Mouse (Mus musculus) layer of hippocampus, postnatal 36 days (tissue): ENCODE results near the gene Gm21976. TPM values are rescaled to one million over a fixed set of nuclear protein-coding genes. Genes with fewer than 3 reads are reported as not detected.

Source experiments
- DNase-seq, 2 experiments: peaks; one replicate each; pipeline ENCODE4 v3.0.0; 2022
- total RNA-seq, 2 experiments: library from RNA; stranded (reverse); gene quantifications; 2 replicates each; pipeline ENCODE4 v1.2.3; 2021

Gm21976 gene
- total RNA-seq, 2 experiments from 2014 or later, result not detected

DNA sequence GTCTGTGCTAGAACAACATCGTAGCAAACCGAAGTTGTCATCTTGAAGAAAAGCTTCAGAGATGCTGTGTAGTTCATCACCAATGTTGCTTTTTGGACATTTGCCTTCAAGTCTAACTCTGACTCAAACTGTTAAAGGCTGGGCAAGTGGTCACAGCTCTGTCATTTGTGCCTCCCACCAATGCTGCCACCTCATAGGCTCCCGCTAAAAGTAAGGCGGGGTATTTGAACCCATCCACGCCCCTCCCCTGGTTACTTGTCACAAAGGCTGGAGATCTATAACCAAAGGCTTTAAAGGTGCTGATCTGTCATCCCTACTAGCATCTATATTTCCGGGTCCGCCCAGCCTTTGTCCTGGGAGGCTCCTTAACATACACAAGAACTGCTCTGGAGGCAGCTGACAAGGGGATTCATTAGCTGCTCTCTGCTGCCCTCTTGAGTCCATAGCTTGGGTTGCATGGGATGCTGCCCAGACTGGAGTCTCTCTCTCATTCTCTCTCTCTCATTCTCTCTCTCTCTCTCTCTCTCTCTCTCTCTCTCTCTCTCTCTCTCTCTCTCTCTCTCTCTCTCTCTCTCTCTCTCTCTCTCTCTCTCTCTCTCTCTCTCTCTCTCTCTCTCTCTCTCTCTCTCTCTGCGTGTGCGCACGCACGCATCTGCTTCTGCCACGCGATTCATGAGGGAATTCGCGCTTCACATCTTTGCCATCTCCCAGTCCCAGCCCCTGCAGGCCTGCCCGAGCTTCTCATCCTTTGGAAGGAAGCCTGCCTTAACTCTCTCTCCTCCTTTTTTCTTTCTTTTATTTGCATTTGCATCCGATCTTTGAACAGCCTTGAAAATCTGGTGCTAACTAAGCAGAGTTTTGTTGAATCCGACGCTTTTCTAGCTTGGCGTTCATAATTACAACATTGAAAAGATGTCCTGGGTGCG is 19.4 kb downstream of the Gm21976 start:
- DNase-seq, result peak; percentile 66 to 75

DNA sequence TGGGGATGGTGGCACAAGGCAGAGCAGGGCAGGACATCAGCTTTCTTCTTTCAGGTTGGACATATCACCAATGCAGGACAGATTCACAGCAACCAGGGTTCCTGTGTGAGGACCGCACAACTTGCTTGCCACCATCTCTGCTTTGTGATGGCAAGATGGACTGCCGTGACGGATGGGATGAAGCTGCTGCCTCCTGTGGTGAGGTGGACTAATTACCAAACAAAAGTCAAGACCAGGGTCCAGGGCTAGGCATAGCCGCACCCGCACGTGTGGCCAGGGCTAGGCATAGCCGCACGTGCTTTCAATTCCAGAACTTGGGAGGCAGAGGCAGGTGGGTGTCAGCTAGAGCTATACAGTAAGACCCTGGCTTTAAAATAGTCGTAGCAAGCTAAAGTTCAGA is 25.6 kb downstream of the Gm21976 start:
- DNase-seq, result no peak

DNA sequence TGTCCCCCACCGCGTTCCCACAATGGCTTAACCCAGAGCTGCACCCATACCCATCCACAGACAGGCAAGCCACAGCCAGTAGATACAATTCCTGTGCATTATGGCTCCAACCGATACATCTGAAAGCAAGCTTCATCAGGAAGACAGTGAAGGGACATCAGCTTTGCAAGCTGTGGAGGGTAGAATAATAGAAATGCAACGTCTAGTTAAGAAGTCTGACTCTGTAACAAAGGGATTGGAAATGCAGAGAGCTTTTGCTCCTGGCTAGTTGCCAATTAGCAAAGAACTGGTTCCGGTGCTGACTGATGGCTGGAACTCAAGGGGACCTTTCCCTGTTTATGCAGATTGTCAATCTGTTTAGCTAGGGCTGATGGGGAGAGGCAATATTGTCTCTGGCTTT is 26.7 kb downstream of the Gm21976 start:
- no peak for DNase-seq

DNA sequence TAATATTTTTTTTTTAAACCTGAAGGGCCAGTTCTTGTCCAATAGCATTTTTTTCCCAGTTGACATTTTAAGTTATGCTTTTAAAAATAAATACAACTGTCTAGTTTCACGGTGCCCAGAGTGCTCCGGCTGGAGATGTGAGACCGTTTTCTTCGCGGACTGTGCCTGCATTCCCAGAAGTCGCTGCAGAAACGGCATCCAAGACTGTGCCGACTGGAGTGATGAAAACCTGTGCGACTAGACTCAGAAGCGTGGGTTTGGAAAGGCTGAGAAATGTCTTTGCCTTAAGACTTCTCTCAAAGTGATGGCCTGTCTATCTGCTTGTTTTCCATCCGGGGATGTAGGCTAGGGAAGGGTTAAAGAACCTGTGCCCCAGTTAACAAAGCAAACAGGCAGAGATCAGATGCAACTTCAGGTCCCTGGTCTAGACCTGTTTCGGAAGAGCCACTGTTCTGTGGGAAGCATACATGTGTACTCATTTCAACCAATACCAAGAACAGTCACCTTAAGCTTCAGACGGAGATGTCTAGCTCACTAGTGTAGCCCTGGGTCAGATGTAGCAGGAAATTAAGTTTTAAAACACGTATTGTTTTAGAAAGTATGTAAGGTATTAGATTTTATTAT is 27.3 kb downstream of the Gm21976 start:
- no peak for DNase-seq

DNA sequence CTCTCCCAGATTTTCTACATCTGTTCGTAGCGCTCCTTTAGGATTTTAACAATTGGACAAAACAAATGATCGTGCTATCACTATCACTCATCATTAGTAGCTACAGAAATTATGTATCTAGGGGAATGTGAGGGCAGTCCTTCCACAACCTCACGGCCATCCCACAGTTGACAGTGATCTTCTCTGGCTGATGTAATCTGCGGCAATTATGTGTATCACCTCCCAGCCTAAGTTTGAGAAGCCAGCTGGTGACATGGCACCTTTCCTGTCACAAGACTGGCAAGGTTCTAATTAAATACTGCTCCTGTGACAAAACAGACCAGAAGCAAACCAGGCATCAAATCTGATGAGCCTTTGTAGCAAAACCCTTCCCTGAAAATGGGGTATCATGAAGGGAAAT is 28.3 kb downstream of the Gm21976 start:
- DNase-seq, result no peak

DNA sequence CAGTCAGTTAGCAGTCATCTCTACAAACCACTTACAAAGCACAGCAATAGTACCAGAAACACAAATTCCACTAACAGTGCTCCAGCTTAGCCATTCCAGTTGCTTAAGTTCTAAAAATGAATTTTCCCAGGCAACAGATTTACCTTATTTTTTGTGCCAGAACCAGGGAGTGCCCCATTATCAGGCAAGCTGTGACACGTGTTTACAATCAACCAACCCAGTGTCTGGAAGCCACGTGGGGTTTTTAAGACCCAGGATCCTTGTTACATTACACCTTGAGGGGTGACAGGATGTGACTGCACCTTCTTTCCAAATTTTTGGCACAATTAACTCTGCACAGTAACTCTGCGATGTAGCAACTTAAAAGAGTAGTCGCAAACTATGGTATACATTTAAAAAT is 29.0 kb downstream of the Gm21976 start:
- DNase-seq, result no peak

DNA sequence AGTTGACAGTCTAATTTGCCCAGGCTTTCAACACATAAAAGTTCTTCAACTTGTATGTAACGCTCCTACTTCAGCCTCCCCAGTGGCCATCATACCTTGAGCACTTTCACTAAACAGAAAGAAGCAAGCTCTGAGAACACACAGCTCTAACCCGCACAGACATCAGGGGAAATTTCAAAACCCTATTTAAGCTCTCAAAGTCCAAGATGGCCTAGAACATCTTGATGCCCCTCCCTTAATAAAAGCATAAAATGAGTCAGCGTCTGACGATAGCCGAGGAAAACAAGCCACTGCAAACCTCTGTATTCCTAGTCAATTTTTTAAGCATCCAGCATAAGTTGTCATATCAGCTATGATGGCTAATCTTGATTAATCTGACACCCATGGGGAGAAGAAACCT is 31.9 kb downstream of the Gm21976 start:
- DNase-seq, result no peak

DNA sequence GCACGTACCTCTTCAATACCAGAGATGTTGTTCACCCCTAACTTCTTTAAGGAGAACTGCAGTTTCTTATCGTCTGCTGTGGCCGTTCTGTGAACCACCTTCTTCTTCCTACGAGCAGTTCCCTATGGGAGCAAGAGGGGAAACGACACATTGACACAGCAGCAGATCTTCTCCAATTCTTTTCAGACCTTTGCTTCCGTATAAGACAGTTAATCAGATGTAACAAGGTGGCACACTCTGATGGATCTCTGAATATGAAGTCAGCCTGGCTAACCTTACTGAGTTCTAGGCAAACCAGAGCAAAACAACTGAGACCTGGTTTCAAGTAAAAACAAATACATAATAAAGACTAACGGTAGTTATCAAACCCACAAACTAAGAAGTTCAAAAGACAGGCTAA is 33.9 kb downstream of the Gm21976 start:
- no peak for DNase-seq

DNA sequence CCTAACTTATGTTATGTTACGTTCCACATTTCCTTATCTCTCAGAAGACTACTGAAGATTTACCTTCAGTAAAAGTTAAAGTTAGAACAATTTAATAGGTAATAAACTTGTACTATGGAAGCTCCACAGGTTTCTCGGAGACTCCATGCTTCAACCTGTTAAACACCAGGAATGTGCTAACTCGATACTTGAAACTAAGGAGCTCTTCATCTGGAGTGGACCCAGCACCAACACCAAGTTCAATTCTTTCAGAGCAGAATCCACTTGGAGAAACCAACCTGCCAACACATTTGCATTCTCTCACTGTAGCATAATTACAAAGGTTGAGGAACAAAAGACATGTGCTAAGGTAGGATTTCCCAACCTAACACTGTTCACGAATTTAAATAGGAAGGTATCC is 35.4 kb downstream of the Gm21976 start:
- no peak for DNase-seq

DNA sequence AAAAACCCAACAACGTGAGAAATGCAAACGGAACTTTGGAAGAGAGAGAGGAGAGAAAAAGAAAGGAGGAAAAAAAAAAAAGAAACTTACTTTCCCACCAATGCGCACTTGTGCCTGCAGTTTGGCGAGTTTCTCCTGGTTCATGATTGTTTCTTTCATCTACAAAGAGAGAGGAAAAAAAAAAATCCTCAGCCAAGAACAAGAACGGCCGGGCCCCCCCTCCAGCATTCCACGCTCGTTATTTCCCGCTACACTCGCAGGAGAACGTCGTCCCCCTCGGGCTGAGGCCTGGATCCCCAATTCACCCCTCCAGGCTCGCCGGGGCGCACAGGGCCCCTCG is 36.4 kb downstream of the Gm21976 start:
- DNase-seq, result no peak

DNA sequence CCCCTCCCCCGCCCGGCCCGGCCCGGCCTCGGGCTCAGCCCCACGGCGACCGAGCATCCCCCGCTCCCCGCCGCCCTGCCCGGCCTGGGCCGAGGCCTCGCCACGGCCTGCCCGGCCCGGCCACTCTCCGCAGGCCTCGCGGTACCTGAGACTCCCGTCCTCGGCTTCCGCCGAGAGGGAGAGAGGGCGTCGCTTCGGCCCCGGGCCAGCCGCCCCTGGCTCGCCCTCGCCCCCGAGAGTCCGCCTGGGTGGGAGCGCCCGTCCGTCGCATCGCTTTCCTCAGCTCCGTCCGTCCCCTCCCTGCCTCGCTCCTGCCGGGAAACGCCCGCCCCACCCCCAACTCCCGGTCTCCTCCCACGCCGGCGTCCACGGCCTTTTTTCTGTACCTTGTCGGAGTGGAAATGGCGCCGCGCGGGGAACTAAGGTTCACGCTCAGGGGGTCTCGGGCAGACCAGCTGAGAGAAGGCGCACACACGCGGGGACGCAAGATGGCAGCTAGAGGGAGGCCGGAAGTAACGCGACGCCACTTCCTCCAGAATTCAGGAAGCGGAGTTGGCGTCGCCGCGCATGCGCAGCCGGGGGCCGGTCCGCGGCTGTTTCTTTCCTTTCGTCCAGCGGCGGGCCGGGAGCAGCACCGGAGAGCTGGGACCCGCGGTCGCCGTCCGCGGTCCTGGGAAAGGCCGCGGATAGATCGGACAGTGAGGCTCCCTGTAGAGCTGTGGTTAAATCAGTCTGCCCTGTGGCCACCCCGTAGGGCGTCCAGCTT is 37.0 kb downstream of the Gm21976 start, which contains the start of gene Btf3:
Gene Btf3 (minus strand): TSS at position 527 of the 766 bp plus-strand sequence.
- DNase-seq, result peak; percentile 90 to 92

DNA sequence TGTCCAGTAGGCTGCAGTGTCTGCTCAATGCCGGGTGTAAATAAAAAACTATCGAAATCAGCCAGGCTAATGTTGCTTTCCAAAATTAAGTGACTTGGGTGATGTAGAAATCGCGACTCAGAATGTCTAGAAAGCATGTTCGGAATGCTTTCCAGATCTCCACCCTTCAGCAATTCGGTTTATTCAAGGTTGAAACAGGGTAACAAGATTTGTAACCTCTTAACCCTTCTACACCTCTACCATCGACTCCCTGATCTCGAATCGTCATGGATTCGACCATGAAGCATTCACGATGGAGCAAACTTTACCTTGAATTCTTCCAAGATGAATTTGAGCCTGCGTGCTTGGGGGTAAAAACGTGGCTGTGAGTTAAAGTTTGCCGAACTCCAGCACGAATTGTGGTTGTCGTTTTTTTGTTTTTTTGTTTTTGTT is 37.6 kb downstream of the Gm21976 start:
- no peak for DNase-seq

DNA sequence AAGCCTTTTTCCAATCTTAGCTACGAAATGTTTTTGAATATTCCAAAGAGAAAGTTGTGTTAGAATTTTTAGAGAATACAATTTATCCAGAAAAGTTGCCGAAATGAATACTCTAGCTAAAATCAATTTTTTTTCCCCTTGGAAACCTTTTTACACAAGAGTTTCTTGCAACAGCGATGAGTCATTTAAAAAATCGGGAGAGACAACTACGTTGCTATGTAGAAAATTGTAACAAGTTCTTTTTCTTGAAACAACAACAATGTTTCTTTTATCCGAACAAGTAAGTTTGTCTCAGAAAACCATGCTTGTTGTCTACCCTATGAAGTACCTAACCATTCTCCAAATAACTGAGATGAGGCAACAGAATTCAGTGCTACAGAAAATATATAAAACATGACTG is 38.2 kb downstream of the Gm21976 start:
- DNase-seq, result no peak

DNA sequence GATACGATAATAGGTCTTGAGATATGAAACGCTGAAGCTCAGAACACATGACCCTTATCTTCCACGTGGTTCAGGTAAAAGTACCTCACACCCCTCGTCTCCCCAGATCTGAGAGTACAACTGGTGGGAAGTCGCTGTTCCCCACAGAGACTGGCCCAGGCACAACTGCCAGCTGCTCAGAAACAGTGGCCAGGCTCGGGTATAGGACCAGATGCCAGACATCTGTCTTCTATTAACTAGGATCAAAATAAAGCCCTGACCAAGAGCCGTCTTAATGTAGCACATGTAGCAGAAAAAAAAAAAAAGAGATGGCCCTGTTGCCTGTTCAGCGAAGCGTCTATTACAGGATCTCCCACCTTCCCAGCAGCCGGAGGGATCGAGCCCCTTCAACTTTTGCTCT is 45.3 kb downstream of the Gm21976 start:
- no peak for DNase-seq

DNA sequence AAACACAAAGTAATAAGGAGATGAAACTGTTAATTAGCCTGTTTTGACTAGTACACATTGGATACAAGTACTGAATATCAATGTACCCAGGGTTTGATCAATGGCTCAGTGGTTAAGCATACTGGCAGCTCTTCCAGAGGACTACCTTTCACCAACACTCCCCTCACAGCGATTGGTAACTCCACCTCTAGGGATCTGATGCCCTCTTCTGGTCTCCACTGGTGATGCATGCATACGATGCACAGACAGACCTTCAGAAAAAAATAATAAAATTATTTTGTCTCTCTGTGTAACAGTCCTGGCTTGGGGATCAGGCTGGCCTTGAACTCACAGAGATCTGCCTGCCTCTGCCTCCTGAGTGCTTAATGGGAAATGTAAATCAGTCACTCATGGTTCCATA is 52.4 kb downstream of the Gm21976 start:
- peak in 1 of 2 experiments; percentile 19 for DNase-seq

DNA sequence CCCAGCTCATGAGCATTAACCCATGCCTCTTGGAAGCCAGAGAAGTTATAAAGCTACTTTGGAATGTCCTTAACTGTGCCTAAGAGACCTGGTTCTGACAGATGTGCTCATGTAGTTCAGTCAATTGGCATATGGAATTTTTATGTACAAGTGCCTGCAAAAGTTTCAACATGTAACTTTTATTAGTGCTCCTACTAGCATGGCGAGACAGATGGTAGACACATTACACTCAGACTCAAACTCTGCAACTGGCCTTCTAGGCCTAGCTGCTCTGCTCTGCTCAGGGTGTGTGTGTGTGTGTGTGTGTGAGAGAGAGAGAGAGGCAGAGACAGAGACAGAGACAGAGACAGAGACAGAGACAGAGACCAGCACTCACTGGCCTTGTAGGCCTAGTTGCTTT is 56.5 kb downstream of the Gm21976 start:
- no peak for DNase-seq

DNA sequence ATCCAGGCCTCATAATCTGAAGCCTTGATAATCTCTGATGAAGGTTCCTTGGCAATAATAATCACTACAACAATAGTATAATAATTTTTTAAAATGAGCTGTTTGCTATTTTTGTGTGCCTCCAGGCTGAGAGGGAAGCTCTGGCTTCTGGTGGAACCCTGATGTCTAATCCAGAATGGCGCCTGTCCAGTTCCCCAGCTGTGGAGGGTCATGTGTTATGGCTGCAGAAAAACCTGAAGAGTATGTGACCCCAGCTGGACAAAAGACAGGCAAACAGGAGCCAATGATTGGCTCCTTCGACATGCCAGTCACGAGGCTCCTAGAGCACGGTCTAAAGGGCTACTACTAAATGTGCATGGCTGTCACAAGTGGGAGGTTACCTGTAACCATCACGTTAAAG is 60.8 kb downstream of the Gm21976 start:
- no peak for DNase-seq

DNA sequence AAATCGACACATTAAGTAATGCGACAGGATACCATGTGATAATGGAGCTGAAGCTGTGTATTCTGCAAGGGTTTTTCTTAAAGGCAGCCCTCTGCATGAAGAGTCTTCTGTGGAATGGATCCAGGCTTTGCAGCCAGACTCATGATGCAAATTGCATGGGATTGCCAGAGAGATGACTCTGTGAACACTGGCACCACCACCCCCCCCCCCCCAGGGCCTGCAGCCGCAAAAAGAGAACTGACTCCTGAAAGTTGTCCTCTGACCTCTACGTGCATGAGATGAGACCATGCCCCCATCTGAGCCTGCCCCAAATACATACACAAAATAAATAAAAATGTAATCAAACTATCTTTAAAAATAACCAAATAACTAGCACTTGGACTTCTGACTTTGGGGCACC is 69.8 kb downstream of the Gm21976 start:
- DNase-seq, result no peak

DNA sequence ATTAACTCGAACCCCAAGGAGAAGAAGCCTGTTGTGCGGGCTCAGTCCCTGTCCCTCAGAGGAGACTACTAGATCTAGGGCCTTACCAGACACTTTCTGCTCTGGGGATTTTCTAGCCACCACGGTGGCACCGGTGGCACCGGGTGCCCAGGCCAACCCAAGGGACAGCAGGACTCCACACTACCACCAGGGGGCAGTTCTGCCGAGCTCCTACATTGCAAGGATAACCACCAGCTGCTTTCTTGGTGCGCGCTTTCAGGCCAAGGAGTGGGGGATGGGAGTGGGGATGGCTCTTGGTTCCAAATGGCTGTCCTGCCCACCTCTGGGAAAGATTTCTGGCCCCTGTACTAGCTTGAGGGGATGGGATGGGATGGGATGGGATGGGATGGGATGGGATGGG is 71.8 kb downstream of the Gm21976 start:
- no peak for DNase-seq

DNA sequence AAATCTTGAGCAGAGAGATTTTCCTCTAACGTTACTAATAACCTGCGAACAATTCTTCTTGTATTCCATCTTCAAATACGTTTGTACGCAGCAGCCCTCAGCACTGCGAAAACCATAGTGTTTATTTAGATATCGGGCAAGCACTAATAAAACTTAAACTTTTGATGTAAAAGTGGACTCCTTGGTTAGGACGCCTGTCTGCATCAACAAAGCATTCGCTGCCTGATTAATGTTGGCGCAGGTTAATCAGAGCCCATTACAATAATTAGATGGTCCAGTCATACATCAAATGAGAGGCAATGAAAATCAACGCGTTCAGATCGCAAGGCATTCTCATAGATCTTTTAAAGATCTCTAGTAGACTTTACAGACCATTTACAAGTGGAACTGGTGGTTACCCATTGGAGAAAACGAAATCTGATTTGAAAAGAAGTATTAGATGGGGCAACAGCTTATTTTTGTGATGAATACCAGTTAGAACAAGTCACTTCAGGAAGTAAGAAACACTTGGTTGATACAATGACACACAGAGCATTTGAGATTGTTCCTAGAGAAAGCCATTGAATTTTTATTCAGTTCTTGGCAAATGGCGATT is 72.8 kb downstream of the Gm21976 start:
- DNase-seq, result no peak

DNA sequence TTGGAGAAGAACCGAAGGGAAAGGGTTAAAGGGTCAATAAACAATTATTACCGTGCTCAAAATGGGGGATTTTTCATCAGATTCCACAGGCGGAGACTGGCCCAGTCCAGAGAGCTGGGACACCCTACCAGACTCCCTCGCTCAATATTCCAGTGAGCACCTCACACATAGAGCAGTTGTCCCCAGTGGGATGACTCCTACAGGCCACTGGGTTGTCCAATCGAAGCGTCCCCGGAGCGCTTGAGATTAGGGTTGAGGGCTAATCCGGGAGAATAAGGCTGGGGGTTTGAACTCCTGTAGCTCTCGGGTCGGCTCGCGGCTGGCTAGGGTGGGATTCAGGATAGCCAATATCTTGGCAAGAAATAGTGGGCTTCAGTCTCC is 74.0 kb downstream of the Gm21976 start:
- DNase-seq, result no peak

DNA sequence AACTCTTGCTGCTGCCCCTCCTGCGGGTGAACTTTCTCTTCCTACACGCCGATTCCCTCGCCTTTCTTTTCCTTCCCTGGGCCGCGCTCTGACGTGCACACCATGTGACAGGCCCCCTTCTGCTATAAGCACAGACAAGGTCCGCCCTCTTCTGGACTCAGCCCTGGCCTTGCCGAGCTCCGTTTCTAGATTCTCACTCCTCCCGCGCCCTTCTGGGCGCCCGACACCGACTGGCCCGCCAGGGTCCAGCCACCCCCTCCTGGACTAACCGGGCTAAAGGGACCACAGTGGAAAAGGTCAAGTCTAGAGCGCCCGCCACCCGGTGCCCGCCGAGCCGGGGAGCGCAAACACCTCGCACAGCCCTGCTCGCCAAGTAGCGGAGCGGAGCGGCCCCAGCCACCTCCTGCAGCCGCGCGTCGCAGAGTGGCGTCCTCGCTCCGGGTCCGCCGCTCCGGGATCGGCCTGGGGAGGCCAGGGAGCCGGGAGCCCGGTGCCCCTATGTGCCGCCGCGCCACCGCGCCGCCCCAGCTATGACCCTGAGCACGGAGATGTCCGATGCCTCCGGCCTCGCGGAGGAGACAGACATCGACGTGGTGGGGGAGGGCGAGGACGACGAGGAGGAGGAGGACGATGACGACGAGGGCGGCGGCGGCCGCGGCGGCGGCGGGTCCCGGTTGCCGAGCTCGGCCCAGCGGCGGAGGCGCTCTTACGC is 74.6 kb downstream of the Gm21976 start, which contains the start of gene Foxd1:
Gene Foxd1 (plus strand): TSS at position 153 of the 712 bp plus-strand sequence.
- DNase-seq, result no peak
